Mouse (Mus musculus): Measurements from ENCODE around the gene Procr. TPM values are rescaled to one million over a fixed set of nuclear protein-coding genes. Genes with fewer than 3 reads are reported as not detected.

Procr gene
- total RNA-seq (2023): not detected

GRCm38 (mm10) chr2:155751014-155751786, at the start of gene Procr:
Gene Procr (plus strand): TSS chr2:155751117.

GRCm38 (mm10) chr2:155729158-155729645, 21.7 kb upstream of the Procr start, which contains the start of gene Edem2:
Gene Edem2 (minus strand): TSS chr2:155729475.

GRCm38 (mm10) chr2:155735766-155736165, 15.2 kb upstream of the Procr start, which contains the start of gene Gm17581:
Gene Gm17581 (minus strand): TSS chr2:155735866.

GRCm38 (mm10) chr2:155774927-155775684, 24.2 kb downstream of the Procr start, which contains the start of gene Mmp24:
Gene Mmp24 (plus strand): TSS chr2:155775342.

Other genes starting within 250 kb of the Procr start
- 1 to 10 TPM; 7.1 to 7.5 TPM for gene Acss2, start 233.2 kb upstream of the Procr start, total RNA-seq (2023)
- gene Ggt7, start 232.9 kb upstream of the Procr start, total RNA-seq (2023): not detected
- 10 to 100 TPM; 10.1 to 14.1 TPM for gene Gss, start 158.3 kb upstream of the Procr start, total RNA-seq (2023)
- gene Myh7b, start 139.9 kb upstream of the Procr start, total RNA-seq (2023): not detected
- 100 to 1,000 TPM; 135 to 144 TPM for gene Trpc4ap, start 58.7 kb upstream of the Procr start, total RNA-seq (2023)
- 10 to 100 TPM; 38.4 to 39.7 TPM for gene Edem2, start 21.6 kb upstream of the Procr start, total RNA-seq (2023)
- gene Gm17581, start 15.3 kb upstream of the Procr start, total RNA-seq (2023): not detected
- gene Mmp24, start 24.2 kb downstream of the Procr start, total RNA-seq (2023): not detected
- gene BC029722, start 68.3 kb downstream of the Procr start, total RNA-seq (2023): 1 to 10 TPM; 8.1 to 8.5 TPM
- gene Eif6, start 75.8 kb downstream of the Procr start, total RNA-seq (2023): 10 to 100 TPM; 83.0 to 91.9 TPM
- not detected for gene Fam83c, start 83.7 kb downstream of the Procr start, total RNA-seq (2023)
- 10 to 100 TPM; 11.3 to 12.6 TPM for gene Uqcc1, start 179.2 kb downstream of the Procr start, total RNA-seq (2023)
- not detected for gene Gm15557, start 189.6 kb downstream of the Procr start, total RNA-seq (2023)
- gene Gdf5, start 194.2 kb downstream of the Procr start, total RNA-seq (2023): not detected
- 10 to 100 TPM; 56.6 to 70.4 TPM for gene Cep250, start 205.3 kb downstream of the Procr start, total RNA-seq (2023)

All from neutrophil, adult 59 days (primary cell).